Mouse (Mus musculus) erythroblast, embryonic 14.5 days (primary cell): ENCODE measurements at regions not wholly inside any gene's neighbourhood (a gene's known extent, or its start where the extent isn't known, plus 50 kb on each side); places are given as distances from the start of the nearest gene placed in this dataset.

Source experiments
- GATA1 ChIP-seq: IDR thresholded peaks from 2 replicates; pipeline ENCODE4 v1.6.1; 2012; ENCODE audit warnings: low read length, inconsistent platforms, mixed read lengths
- TAL1 ChIP-seq: IDR thresholded peaks from 3 replicates; pipeline ENCODE4 v1.6.1; 2012; ENCODE audit warnings: low read length, inconsistent platforms, mixed read lengths

DNA sequence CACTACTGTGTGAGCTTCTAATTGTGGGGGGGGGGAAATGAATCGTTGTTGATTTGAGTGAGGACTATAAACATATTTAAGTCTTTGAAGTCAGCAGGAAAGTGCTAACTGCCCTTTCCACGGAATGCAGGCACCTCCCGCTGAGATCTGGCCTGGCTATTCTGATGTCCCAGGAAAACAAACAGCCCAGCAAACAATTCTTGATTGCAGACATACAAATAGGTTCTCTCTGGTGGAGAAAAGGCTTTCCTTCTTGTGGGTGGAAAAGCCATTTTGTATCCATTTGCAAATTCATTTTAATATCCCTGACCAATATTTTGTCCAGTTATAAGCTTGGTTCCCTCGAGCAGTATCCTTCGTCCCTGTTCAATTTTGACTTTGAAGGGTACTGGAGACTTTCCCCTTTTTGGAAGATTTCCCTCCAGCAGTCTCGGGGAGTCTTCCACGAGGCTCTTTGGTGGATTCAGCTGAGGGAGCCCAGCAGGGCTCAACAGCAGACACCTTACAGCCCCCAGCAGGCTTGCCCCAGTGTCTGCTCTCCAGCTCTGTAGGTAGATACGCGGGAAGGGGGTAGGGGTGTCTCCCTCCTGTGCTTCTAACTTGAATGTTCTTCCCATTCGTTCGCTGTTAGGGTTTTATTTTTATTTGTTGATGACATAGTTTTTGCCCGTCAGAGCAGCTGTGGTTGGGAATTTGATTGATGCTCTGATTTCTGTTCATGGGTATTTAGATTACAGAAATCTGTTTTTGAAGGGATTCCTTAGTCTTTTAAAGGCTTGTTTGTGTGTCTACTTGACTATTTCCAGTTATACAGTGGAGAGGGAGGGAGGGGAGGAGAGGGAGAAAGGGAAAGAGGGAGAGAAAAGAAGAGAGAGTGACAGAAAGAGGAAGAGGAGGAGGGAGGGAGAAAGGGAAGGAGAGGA, 64.9 kb upstream of the Cpm start:
- no peak for TF ChIP-seq TAL1
- TF ChIP-seq GATA1, result no peak
